Mouse (Mus musculus): ENCODE data around the gene Fam174b.
A peak's percentile ranks its signal among the peaks of the same experiment; 100 is the strongest.

Fam174b gene

DNA sequence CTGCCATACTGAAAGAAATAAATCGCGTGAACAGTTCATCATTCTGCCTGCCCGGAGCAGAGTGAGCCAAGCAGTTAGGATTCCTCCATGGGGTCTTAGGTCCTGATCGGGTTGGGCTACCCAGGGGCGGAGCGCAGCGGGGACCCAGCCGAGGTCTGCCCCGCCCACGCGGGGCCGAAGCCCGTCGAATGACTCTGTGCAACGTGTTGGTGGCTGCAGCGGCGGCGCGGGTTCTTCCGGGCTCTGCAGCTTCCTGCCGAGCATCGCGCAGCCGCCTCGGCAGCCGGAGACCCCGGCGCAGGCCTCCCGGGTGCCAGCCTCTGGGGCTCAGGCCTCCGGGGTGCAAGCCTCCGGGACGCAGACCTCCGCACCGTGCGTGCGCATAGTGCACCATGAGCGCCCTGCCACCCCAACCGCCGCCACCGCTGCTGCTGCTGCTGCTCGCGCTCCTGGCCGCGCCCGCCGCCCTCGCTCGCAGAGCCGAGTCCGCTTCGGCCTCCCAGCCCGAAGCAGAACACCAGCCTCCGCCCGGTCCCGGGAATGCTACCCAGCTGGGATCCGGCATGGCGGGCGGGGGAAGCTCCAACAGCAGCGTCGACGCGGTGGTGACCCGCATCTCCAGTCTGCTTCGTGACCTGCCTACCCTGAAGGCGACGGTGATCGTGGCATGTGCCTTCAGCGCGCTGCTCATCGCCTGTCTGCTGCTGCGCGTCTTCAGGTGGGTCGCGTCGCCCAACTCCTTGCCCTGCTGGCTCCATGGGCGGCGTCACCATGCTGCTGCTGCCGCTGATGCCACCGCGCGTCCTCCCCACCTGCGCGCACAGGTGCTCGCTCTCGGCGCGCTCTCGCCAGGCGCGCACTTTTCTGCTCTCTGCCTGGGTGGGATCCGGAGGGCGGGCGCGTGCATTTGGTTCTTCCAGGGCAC is at the start of gene Fam174b:
Gene Fam174b (plus strand): TSS at position 192 of the 925 bp plus-strand sequence.
- peak; percentile 45 for DNase-seq (ENCODE audit: low spot score)

GRCm38 (mm10) chr7:73697092-73697491 is 43.0 kb upstream of the Fam174b start:
- DNase-seq (ENCODE audit: low spot score): no peak

DNA sequence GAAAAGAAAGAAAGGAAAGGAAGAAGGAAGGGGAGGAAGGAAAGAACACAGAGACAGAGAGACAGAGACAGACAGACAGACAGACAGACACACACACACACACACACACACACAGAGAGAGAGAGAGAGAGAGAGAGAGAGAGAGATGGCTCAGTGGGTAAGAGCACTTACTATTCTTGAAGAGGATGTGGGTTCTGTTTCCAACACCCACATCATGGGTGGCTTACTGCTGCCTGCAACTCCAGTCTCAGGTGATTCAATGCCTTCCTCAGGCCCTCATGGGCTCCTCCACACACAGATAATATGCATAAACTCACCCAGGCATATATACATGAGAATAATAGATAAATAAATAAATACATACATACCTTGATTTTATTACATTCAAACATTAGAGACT is 35.8 kb upstream of the Fam174b start:
- no peak for DNase-seq (ENCODE audit: low spot score)

DNA sequence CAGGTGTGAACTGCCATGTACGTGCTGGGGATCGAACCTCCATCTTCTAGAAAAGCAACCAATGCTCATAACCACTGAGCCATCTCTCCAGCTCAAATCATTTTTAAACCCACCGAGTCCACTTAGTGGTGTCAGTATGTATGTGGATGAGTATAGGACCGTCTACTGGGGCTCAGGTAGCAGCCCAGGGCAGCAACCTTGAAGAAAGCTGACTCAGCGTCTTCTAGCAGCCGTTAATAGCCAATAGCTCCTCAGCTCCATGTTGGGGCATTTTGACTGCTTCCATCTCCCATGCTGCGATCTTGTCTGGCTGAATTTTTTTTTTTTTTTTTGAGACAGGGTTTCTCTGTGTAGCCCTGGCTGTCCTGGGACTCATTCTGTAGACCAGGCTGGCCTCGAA is 26.6 kb upstream of the Fam174b start:
- DNase-seq (ENCODE audit: low spot score): no peak

DNA sequence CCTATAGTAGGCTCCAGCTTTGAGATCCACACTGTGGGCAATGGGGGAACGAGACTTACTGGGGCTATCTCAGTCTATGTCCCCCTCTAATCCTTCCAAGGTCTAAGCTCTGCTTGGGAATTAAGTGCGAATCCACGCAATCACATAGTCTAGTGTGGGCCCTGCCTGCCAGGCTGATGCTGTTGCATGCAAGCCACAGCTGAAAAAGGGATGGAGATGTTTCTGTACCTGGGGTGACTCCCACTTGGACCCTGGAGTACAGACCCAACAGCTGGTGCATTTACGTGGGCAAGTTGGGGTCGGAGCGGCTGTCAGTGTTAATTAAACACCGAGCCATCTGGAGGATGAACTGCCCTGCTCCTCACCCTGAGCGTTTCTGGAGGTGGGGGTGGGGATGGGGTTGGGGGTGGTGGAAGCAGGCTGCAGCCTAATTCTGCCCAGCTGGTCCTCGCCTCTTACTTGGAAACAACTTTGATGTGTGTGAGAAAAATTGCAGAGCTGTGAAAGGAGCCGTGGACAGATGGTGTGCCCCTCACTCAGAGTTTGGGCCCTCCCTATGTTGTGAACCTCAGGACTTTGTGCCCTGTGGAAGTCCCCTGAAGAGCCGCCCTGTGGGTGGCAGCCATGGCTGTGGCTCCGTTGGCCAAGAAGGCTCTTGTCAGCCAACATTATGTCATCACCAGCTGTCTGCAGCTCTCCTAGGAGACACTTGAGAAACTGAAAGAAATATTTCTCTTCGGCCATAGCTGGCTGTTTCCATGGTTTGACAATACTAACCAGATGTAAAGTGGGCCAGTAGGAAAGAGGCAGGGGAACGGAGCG is 24.0 kb upstream of the Fam174b start:
- DNase-seq (ENCODE audit: low spot score): no peak

GRCm38 (mm10) chr7:73716841-73717240 is 23.3 kb upstream of the Fam174b start:
- no peak for DNase-seq (ENCODE audit: low spot score)

DNA sequence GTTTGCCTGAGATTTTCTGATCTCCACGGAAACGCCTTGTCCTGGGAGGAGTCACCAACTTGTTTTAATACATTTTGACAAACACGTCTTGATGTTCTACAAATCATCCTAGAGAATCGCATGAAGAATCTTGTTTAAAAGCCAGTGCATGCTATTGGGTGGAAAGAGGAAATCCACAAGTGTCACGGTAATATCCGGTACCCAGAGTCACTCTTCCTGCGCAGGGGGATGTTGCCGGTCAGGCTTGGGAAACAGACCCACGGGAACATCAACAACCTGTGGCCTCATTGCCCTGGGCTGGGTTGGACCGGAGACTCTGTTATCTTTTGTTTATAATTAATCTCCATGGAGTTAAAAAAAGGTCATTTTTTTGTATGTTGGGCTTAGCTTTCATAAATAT is 22.1 kb upstream of the Fam174b start:
- DNase-seq (ENCODE audit: low spot score): no peak

- DNase-seq (ENCODE audit: low spot score): no peak
Observed at GRCm38 (mm10) chr7:73718497-73719007, 21.6 kb upstream of the Fam174b start.

GRCm38 (mm10) chr7:73721046-73721445 is 19.1 kb upstream of the Fam174b start:
- no peak for DNase-seq (ENCODE audit: low spot score)

DNA sequence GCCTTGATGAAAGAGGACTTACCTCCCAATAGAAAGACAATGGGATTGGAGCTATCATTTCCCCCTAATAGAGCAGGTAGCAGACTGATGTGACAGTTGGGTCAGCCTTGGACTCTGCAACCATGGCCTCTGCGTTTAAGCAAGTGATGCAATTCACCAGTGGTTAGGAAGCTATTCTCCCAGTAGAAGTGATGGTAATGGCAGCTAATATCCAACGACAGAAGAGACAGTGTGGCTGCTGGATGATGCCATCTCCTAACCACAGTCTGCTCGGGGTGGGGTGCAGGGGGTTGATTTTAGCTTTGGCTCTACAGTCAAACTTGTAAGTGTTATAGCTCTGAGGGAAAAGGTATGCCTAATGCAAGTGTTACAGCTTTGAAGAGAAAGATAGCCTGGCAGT is 18.3 kb upstream of the Fam174b start:
- DNase-seq (ENCODE audit: low spot score): no peak

DNA sequence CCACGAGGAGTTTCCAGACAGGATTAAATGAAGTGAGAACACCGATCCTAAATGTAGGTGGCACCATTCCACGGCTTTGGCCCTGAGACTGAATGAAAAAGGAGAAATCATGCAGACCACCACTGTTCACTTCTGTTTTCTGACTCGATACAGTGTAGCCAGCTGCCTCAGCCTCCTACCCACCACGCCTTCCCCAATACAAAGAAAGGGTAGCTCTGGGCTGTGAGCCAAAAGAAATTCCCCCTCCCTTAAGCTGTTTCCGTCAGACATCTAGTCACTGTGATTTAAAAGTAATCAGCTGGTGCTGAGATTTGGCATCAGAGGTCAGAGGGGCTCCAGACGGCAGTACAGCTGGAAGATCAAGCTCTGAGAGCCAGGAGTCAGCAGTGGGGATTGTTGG is 10.2 kb upstream of the Fam174b start:
- DNase-seq (ENCODE audit: low spot score): no peak

DNA sequence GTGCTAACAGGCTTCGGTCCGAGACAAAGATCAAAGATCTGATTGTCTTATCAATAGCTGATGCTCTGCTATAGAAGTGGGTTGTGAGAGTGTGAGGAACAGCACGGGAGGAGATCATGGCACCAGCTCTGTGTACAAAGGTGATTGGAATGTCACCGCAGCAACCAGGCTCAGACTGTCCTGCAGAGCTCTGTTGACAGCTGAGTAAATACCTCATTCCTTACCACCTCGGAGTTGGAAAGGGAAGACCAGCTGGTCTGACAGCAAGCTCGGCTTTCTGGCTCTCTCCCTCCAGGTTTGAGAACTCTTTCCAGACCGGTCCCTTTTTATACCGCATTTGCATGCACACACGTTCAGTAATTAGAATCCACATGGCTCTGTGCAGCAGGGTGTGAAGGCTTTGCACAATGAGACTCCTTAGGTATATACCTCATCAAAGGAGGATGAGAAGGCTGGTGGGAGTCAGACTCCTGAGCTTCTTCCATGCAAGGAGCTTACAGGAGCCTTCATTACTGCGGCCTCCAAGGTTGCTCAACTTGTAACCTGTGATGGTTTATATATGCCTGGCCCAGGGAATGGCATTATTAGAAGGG is 9.6 kb upstream of the Fam174b start:
- DNase-seq (ENCODE audit: low spot score): no peak

- no peak for DNase-seq (ENCODE audit: low spot score)
Observed at GRCm38 (mm10) chr7:73736046-73736445, 4.1 kb upstream of the Fam174b start.

DNA sequence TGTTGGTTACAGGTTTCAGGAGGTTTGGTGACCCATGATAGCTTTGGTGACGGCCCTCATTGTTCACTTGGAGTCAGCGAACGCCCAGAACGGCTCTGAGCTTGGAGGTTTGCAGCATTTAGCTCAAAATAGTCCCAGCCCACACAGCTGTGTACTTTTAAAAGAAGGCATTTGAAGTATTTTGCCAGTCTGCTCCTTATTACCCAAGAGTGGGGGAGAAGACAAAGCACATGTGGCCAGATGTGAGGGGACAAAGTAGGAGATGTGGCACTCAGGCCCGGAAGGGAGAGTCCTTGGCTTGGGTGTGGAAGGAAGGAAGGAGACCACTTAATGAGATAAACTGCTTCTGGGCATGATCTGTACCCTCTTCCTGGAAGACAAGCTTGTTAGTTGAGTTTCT is 1.3 kb downstream of the Fam174b start:
- DNase-seq (ENCODE audit: low spot score): no peak

DNA sequence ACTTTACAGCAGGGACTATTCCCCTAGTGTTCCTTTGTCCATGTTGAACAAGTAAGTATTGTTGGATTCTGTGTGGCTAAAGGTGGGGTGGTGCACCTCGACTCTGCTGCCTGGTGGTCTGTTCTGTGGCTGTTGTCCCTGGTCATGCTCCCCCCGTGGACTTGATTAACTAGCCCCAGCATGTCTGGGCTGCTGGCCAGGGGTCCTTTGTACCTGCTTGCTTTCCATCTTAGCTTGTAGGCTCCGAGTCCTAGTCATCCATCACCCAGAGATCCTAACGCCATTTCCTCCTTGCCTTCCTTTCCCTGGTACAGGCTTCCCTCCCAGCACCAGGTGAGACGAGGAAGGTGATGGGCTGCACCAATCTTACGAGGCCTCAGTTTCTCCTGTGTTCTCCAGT is 1.7 kb downstream of the Fam174b start:
- no peak for DNase-seq (ENCODE audit: low spot score)

DNA sequence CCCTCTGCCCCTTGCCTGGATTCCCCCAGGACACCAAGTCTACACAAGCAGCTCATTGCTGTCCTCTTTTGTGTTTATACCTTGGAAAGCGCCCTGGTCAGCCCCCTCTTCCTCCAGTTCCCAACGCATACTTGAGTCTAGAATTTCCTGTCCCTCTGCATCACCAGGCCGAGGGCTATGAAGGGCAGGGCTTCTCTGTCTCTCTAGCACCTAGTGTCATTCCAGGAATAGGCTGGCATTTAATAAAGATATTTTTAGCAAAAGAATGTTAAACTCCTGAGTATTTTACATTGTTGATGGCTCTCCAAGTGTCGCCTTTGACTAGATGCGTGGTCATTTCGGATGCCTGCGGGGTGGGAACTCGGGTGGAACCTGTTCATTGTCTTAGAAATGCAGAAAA is 3.0 kb downstream of the Fam174b start:
- no peak for DNase-seq (ENCODE audit: low spot score)

DNA sequence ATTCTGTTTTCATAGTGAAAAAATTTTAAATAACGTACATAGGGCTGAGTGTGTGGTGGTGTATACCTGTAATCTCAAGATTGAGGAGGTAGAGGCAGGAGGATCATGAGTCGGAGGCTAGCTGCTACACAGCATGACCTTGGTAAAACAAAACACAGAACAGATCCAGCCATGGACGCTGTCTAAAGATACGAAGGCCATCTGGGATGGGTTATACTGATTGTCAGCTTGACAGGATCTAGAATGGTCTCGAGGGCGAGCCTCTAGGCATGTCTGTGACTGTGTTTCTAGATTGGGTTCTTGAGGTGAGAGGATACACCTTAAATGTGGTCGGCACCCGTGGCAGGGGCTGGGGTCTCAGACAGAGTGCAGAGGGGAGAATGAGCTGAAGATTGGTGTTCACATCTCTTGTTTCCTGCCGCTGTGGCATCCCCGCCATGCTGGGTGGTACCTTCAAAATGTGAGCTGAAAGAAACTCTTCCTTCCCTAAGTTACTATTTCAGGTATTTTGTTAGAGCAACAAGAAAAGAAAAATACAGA is 3.8 kb downstream of the Fam174b start:
- no peak for DNase-seq (ENCODE audit: low spot score)

- no peak for DNase-seq (ENCODE audit: low spot score)
Observed at GRCm38 (mm10) chr7:73745903-73746302, 5.8 kb downstream of the Fam174b start.

GRCm38 (mm10) chr7:73746836-73747235 is 6.7 kb downstream of the Fam174b start:
- DNase-seq (ENCODE audit: low spot score): no peak

DNA sequence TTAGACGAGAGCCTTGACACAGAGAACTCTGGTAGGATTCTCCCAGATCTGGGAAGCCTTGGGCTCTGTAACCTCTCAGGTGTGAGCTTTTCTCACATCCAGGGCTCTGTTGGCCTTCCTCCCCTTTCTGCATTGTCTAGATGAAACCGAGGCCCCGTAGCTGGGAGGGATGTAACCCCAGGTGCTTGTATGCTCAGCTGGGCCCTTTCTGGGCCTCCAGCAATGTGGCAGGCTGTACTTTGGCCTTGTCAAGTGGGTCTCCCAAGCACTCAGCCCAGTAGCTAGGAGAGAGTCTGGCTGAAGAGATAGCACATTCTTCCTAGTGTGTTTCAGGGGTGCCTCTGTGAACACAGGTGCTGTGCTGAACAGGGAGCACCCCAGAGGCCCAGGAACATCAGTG is 7.4 kb downstream of the Fam174b start:
- DNase-seq (ENCODE audit: low spot score): no peak

- DNase-seq (ENCODE audit: low spot score): no peak
Observed at GRCm38 (mm10) chr7:73748437-73749108, 8.5 kb downstream of the Fam174b start.

DNA sequence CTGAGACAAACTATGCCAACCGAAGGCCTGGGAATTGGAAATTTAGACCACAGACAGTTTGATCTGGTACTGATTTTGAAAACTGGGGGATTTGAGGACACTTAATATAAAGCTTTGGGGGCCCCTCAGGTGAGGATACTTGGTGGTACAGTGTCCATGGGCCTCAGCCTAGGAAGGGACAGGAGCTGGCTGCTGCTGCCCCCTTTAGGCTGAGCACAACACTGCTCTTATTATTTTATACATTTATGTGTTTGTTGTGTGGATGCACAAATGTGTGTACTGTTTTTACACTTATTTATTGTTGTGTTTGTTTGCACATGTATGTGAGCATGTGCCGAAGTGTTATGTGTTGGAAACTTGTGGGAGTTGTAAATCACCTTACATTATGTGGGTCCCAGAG is 9.2 kb downstream of the Fam174b start:
- no peak for DNase-seq (ENCODE audit: low spot score)

Measured in yolk sac, embryonic 10.5 days (tissue).